Mouse (Mus musculus) thymus, adult 2 months (tissue): ENCODE measurements at regions not wholly inside any gene's neighbourhood (a gene's known extent, or its start where the extent isn't known, plus 50 kb on each side); places are given as distances from the start of the nearest gene placed in this dataset.

Source experiments
- CTCF ChIP-seq: fragments of 200-500 bp; IDR thresholded peaks from 2 replicates; pipeline ENCODE4 v1.5.1; 2012; ENCODE audit warnings: mild to moderate bottlenecking, control low read depth, low read length, moderate library complexity, borderline replicate concordance; ENCODE audit not compliant: control insufficient read depth, poor library complexity, insufficient read depth; ENCODE audit errors: extremely low read depth
- POLR2A ChIP-seq: fragments of 200-500 bp; IDR thresholded peaks from 2 replicates; pipeline ENCODE4 v1.6.1; 2012; ENCODE audit warnings: mild to moderate bottlenecking, low read length, control low read depth, moderate library complexity; ENCODE audit not compliant: control insufficient read depth, poor library complexity, insufficient read depth; ENCODE audit errors: extremely low read depth

GRCm38 (mm10) chr12:27083645-27084550 lies 258.5 kb downstream of the Sox11 start:
- TF ChIP-seq CTCF: no peak
- no peak for TF ChIP-seq POLR2A
